Mouse (Mus musculus): ENCODE data around the gene Ifitm7.
"Not testable (repeated sequence)": the region's sequence is repeated elsewhere in the genome, so short reads cannot be mapped to it uniquely, and the experiment has no call there.

Ifitm7 gene

DNA sequence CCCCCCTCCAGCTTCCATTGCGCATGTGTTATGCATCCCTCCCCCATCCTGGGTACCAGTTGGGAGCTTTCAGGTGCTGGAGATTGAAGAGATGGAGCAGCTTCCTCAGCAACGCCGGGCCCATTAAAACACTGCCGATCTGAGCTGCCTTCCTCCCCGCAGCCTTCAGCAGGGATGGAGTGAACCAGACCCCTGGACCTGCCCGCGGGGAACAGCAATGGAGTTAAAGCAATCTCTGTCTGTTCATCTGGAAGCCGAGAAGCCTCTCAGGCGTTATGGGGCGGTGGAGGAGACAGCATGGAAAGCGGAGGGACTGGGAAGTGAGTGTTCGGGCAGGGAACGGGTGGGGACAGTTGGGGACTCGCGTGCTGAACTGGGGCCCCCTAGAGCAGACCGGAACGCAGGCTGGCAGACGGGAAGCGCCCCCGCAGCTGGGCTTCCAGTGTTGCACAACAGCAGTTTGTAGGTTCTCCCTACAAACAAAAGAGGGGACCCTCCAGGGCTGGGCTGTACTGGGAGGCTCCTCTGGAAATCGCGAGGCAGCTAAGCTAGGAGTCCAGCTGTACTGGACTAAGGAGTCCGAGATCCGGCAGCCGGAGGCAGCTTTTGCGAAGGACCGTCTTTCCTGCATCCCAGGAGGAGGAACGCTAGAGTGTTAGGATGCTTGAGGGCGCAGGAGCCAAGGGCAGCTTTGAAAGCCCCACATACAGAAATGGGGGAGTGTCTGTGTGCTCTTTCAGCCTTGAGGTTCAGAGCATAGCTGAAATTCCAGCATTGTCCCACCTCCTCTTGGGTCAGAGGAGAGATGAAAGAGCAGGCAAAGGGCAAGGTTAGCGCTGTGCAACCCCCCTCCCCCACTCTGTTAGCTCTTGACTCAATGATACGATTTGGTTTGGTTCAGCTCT lies at the start of gene Ifitm7, which contains the start of gene 2900011O08Rik:
Gene Ifitm7, minus strand, starts transcription at position 315 of the 905 bp plus-strand sequence.
Gene 2900011O08Rik, plus strand, starts transcription at position 31 of the 905 bp plus-strand sequence.
- DNase-seq (ENCODE audit: low spot score in 2 of 2): peak in 1 of 2 experiments; percentile 10

DNA sequence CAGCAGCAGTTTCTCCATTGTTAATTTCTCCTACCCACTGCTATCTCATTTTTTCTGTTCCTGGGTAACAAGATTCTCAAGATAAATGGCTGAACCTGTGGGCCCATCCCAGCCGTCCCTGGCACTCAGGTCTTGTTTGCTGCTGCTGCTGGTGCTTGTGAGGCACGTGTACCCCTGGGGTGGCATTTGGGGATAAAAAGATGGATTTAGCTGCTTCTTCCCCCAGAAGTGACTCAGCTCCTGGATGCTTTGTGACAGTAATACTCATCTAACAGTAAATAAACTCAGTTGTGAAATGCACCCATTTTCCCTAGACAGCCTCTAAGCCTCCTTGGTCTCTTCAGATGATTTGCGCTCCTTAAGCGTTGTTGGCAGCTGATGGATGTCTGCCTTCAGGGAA lies 46.4 kb upstream of the Ifitm7 start:
- DNase-seq (ENCODE audit: low spot score in 2 of 2): no peak

DNA sequence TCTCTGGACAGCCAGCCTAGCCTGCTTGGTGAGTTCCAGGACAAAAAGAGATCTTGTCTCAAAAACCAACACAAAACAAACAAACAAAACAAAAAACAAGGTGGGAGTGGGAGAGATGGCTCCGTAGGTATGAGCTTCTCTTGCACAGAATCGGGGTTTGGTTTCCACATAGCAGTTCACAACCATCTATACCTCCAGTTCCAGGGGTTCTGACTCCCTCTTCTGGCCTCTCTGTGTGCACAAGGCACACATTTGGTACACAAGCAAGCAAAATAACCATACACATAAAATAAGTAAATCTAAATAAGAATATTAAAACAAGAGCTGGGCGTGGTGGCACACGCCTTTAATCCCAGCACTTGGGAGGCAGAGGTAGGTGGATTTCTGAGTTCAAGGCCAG lies 44.0 kb upstream of the Ifitm7 start:
- DNase-seq (ENCODE audit: low spot score in 2 of 2): no peak

DNA sequence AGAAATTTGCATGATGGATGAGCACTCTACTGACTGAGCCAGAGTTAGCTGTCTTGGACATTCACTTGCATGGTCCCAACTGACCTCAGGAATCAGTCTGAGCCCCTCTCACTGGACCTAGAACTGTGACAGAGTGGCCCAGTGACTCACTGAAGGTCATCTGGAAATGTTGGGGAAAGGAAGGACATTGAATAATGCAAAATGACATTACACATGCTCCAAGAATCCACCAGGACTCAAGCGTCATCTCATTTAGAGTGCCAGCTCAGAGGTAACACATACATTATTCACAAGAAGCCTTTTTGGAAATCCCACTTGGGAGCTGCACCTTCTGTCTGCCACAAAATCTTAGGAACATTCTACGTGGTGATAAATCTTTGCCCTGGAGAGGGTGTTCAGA lies 43.2 kb upstream of the Ifitm7 start:
- DNase-seq (ENCODE audit: low spot score in 2 of 2): no peak

DNA sequence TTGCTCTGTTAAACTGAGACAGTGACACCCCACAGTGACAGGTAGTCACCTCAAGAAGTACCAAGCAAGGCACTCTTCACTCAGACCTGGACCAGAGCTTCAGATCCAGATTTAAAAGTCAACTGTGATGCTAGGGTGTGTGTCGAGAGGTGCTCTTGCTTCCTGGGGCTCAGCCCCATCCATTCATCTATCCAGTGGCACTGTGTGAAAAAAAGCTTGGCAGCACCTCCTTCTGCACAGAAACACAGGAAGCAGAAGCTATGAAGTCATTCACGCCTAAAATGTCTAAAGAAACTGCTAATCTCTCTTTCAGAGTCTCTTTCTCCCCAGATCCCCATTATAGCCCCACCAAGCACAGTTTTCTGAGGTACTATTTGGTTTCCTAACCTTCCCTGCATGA lies 42.4 kb upstream of the Ifitm7 start:
- no peak for DNase-seq (ENCODE audit: low spot score in 2 of 2)

DNA sequence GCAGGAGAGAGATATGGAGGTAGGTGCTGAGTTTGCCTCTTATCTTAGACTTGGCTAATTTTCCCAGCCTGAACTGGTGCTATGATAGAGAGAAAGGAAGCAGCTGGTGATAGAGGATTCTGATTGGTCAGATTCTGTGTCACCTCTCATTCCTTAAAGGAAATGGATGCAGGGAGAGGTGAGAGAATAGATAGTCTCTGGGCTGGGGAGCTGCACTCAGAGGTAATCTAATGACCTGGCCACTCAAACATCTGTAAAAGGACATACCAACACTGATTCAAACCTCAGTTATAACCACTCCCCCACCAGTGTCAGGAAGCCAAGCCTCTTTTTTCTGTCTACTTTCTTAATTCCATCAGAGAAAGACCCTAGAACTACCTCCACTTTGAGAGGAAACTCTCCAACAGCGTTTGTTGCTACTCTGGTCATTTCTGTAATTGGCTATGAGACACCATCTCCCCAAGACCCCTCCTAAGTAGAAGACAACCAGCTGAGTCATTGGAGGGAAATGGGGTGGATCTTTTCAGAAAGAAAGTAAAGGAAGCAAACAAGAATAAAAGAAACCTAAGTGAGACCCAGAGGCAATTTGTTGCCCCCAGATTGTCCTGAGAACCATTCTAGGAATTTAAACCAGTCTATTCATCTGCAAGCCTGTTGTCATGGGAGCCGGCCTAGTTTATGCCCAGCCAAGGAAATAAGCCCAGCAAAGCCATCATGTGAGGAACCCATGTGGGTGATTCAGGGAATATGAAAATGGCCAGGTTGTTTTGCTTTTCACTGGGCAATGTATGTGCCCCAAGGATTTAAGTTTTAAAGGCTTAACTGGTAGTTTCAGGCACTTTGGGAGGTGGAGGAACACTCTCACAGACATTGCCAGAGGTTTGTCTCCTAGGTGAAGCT lies 38.7 kb upstream of the Ifitm7 start:
- no peak for DNase-seq (ENCODE audit: low spot score in 2 of 2)

DNA sequence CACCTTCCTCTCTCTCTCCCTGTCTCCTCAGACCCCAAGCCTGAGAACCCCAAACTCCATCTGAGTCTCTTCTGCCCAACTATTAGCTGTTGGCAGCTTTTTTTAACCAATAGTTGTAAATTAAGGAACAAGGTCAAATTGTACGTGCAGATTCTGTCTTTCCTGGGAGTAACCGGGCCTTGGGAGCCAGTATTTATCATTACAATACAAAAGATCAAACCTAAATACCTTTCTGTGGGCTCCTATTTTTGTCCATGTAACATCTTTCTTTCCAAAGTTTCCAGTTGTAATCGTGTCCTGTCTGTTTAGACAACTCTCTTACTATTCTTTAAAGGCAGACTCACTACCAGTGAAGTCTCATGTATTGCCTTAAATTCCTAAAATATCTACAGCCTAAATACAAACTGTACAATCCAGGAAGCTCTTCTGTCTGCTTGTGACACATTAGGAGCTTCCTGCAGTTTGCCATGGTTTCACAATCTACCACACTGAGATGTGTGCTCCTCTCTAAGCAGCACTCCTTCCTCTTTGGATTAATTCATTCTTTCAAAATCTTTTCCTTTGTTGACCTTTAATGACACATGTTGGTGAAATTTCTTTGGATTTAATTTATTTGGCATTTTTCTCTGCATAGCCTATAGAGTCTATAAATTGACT lies 34.6 kb upstream of the Ifitm7 start:
- no peak for DNase-seq (ENCODE audit: low spot score in 2 of 2)

DNA sequence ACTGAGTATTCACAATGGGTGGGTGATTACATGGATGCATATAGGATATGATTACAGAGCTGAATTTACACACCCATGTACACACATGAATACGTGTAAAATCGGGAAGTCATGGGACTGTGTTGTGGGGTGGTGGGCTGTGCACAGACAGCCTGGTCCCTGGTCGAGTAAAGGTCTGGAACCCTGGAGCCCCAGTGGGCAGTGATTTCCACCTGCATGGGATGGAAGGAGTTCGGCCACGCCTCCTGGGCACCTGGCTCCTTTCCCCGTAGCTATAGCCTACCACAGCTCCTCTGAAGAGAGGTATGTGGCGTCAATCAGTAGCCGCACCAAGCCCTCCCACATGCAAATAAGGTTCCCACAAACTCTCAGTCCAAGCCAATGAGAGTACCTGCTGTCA lies 30.6 kb upstream of the Ifitm7 start:
- DNase-seq (ENCODE audit: low spot score in 2 of 2): no peak

DNA sequence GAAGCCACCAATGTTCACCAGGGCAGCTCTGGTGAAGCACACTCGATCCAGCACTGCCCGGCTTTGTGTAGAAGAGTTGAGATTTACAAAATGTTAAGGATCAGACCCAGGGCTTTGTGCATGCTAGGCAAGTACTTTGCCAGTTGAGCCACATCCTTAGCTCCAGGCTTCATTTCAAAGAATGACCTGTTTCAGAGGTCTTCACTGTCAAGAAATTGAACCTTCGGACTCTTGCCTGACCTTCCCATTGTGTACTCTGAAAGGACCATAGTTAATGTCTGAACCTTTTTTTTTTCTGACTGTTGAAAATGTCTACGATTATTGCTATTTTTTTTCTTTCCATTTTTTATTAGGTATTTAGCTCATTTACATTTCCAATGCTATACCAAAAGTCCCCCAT lies 23.3 kb upstream of the Ifitm7 start:
- no peak for DNase-seq (ENCODE audit: low spot score in 2 of 2)

DNA sequence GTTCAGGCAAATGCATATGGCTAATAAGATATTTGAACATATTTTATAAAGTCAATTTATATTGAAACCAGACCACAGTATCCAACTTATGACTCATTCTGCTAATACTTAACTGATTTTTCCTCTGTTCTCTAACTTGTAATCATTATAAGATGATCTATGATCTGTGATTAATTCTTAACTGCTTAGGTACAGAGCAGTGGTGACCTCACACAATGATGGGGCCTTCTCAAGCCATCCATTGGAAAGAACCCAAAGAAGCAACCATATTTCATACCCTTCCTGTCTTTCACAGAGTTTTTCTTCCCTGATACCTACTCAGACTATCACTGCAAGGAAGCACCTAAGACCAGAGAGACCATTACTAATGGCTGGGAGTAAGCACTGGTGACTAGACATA lies 22.0 kb upstream of the Ifitm7 start:
- DNase-seq (ENCODE audit: low spot score in 2 of 2): no peak

DNA sequence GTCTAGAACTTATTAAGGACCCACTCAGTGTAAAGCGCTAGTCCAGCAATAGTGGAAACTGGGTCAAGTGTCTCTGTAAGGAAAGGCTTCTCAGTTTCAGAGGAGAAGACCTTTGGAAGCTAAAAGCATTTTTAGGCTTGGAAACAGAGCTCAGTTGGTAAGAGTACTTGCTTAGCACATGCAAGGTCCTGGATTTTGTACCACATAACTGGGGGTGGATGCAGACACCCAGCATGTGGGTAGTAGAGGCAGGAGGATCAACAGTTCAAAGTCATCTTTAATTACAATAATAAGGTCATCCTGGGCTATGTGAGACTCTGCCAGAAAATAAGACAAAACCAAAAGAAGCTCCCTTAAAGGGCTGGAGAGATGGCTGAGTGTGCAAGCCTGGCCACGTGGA lies 21.4 kb upstream of the Ifitm7 start:
- DNase-seq (ENCODE audit: low spot score in 2 of 2): no peak

DNA sequence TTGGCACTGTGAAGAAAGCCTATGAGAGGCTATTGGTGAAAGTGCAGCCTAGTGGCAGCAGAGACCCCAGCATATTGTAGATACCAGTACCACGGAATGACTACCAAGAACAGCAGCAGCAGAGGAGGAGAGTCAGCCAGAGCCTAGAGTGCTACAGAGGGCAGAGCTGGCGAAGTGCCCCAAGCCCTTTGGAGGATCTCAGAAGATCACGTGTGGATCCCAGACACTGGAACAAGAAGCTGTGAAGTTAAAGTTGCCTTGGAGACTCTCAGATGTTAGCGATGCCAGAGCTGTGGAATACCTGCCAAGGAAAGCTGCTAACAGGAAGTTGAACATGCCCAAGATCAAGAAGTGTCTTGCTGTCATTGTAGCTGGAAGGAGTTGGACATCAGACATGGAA lies 18.6 kb upstream of the Ifitm7 start:
- no peak for DNase-seq (ENCODE audit: low spot score in 2 of 2)

DNA sequence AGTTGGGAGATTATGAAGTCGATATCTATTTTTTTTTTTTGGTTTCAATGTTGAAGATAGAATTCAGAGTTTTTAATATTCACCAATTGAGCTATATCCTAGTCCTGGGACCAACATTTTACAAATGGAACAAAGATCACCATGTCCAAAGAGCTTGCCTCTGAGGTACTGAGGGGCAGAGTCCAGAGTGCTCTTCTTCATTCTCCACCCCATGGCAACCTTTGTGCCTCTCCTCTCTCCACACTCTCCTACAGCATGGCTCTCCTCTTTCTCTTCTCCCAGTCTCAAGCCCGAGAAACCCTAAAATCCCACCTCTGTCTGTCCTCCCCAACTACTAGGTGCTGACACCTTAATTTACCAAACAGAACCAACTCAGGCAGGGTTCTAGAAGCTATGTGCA lies 18.0 kb upstream of the Ifitm7 start:
- no peak for DNase-seq (ENCODE audit: low spot score in 2 of 2)

DNA sequence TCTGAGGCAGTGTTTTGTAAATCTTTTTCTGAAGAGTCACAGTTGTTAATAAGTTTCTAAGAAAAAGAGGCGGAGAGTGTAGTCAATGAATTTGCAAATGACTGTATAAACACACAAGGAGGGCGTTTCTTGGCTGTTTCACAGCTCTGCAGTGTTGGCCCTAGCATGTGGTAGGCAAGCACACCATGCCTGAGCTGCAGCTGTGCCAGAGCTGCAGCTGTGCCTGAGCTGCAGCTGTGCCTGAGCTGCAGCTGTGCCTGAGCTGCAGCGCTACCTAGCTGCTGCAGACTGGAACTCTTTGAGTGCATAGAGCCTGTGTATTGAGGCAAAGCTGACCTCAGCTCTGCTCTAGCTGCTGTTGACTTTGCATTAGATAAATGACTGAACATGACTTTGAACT lies 17.5 kb upstream of the Ifitm7 start:
- no peak for DNase-seq (ENCODE audit: low spot score in 2 of 2)

DNA sequence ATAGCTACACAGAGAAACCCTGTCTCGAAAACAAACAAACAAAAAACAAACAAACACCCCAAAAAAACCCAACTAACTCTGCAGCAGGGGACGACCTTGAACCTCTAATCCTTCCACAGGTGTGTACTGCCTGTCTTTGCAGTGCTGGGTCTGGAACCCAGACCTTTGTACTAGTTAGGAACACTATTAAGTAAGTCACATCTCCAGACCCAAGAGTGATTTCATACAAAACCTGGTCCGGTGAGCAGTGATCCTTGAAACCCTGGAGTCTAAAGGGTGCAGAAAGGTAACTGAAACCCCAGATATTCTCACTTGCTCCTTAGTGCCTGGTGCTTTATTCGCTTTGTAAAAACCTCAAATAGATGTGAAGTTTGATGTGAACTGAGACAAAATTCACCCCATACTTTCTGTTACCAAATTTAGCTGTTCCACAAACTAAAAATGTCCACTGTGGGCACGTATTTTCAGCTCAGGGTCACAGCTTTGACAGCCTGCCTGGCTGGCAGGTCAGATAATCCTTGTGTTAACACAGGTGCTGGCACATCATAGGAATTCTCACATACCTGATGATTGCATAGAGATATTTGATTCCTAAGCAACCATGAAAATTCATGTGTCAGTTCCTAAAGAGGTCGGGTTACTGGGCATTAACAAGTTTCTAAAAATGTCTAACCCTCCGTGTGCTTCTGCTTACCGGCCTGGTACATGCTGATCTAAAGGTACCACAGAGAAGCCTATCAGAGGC lies 16.9 kb upstream of the Ifitm7 start:
- no peak for DNase-seq (ENCODE audit: low spot score in 2 of 2)

DNA sequence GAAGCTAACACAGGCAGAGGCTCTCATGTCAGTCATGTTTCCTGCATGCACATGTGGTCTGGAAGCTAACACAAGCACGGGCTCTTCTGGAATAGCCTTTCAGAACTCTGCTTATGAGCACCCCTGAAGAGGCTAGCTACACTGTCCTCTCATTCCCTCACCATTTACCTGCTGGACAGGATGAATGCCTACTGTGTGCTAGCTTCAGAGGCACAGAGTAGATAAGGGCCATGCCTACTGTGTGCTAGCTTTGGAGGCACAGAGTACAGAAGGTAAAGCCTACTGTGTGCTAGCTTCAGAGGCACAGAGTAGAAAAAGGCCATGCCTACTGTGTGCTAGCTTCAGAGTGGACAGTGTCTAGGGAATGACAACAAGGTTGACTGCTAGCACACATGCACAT lies 7.8 kb upstream of the Ifitm7 start:
- DNase-seq (ENCODE audit: low spot score in 2 of 2): no peak

DNA sequence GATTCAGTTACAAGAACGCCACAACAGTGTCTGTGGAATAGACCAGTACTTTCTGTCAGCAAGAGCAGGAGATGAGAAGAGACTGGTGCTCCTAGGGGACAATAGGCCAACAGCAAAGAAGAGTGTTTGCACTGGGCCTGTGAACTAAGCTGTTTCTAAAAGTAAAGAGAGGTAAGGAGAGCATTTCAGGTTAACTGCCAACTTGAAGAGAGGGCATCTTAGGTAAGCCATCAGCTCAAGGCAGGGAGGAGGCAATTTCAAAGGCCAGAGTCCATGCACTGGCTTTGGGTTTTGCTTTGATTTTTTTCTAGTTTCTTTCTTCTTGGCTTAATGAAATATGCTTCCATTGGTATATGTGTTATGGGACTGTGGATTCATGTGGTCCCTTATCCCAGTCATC lies 7.4 kb upstream of the Ifitm7 start:
- no peak for DNase-seq (ENCODE audit: low spot score in 2 of 2)

DNA sequence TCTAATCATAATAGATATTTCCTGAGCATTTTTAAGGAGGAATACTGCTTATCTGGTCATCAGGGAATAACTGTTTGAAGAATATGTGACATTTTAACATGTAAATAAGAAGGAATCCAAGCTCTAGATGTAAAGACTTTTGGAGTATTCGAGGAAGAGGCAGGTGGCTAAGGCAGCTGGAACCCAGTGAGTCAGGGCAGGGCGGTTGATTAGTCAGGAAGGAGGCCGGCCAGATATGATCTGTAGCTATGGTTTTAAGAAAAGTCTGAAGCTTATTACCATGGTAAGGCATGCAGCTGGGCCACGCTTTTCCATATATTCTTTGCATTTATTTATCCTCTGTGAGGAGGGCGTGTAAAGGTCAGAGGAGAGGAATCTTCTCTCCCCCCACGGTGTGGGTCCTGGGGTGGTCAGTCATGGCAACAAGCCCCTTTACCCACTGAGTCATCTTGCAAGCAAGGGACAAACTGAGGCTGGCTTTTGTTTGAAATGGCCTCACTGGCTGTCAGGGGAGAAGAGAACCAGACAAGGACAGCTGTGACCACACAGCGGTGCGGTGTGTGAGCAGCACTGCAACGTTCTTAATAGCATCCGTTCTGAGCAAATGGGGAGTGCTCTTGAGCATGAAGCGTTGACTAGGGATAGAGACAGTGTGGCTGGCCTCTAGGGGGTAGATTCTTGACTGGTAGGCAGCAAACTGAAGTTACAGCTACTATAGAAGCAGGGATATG lies 6.0 kb upstream of the Ifitm7 start:
- DNase-seq (ENCODE audit: low spot score in 2 of 2): no peak

DNA sequence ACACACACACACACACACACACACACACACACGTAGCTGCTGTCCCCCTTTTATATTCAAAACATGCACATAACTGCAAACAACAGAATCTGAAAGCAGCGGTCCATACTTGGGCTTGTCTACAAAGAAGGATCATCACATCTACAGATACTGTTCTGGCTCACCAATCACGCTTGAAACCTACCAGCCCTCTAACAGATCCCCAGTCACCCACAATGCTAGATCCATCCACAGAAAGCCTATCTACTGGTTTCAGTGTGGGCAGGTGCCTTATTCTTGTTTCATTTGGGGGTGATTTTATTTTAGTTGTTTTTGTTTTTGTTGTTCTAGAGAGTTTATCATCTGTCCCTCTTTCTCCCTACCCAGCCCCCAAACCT lies 503 bp downstream of the Ifitm7 start:
- no peak for DNase-seq (ENCODE audit: low spot score in 2 of 2)

DNA sequence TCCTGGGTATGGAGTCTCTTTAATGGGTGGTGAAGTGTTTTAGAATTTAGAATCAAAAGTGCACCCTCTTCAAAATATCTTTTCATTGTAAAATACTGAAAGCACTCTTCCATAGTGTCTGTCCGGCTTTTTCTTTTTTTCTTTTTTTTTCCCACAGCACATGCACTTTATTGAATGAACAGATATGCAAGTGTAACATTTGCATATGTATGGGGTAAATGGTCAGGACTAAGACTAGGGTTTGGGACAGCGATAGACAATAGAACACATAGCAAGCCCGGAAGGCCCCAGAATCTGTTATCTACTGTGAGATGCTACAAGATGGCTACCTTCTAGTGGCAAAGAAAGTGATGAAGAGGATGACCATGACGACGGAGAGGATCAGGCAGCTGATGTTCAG lies 3.5 kb downstream of the Ifitm7 start:
- no peak for DNase-seq (ENCODE audit: low spot score in 2 of 2)

DNA sequence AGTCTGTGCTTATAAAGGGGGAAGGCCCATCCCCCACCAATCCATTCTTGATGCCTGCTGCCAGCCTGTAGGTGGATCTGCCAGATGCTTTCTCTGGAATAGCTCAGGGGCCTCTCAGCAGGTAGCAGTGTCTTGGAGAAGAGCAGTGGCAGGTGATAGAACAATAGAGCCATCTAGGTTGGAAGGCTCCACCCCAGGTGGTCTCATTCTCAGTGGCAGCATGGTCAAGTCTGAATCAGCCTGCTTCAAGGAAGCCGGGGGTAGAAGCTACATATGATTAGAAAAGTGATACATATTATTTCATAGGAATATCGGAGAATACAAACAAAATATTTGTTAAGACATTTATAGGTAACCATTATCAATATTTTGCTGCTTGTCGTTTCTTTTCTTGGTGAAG lies 5.0 kb downstream of the Ifitm7 start:
- DNase-seq (ENCODE audit: low spot score in 2 of 2): not testable (repeated sequence)

Data from thymus, postnatal 10 days (tissue).